In the genomic region with DNA sequence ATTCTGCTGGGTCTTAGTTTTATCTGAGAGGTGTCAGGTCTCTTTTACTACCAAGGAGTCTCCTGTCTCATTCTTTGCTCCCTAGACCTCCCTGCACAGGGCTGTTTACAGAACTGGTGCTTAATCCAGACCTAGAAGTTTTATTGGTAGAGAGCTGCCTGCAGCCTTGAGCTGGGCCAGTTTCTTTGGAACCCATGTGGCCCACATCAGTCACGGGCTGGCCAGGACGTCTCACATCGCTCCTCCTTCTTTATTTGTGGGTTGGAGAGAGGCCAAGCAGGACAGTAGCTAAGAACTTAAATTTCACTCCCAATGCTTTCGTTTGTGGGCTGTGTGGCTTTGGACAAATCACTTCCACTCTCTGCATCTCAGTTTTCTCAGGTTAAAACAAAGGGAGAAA, we compare ENCODE assay signal across 14 mouse cellular contexts. TPM values are rescaled to one million over a fixed set of nuclear protein-coding genes. Genes with fewer than 3 reads are reported as not detected.
A peak's percentile ranks its signal among the peaks of the same experiment; 100 is the strongest.
DNase-seq lines count a peak whose midpoint lies in the region; ATAC-seq and TF ChIP-seq lines count a peak whose summit lies in the region.
"Had no signal": no experiment of that assay in that cellular context is flagged by ENCODE, and none has a peak within 500 bp of the region (broad histone marks: within the 10 kb centered on the region; RNA-seq: fewer than 3 reads in every experiment).

No protein-coding gene starts in this region.

- WGBS in limb, embryonic 13.5 days, result 18% methylated on average over 4 of the region's 4 CpGs
- WGBS in intestine, embryonic 15.5 days, result 30% methylated on average over 4 of the region's 4 CpGs

- H3K9ac ChIP-seq in limb, embryonic 13.5 days, result no peak overlapping the region
- H3K9ac ChIP-seq in intestine, embryonic 15.5 days, result no peak overlapping the region
- H3K9ac ChIP-seq: forebrain, embryonic 15.5 days; midbrain, embryonic 12.5 days; neural tube, embryonic 13.5 days had no signal

- H3K4me3 ChIP-seq in layer of hippocampus, adult 2 months, result no peak overlapping the region
- H3K4me3 ChIP-seq in limb, embryonic 13.5 days, result no peak overlapping the region
- no peak overlapping the region for H3K4me3 ChIP-seq in intestine, embryonic 15.5 days (replicated peaks)
- H3K4me3 ChIP-seq: forebrain, embryonic 15.5 days; midbrain, embryonic 12.5 days; neural tube, embryonic 13.5 days had no signal

- no peaks in the 10 kb centered on the region for H3K9me3 ChIP-seq in limb, embryonic 13.5 days
- no peaks in the 10 kb centered on the region for H3K9me3 ChIP-seq in intestine, embryonic 15.5 days
- H3K9me3 ChIP-seq: forebrain, embryonic 15.5 days; midbrain, embryonic 12.5 days; neural tube, embryonic 13.5 days had no signal

- H3K4me1 ChIP-seq in limb, embryonic 13.5 days, result peaks cover 32% of the 10 kb centered on the region
- peaks cover 21% of the 10 kb centered on the region for H3K4me1 ChIP-seq in intestine, embryonic 15.5 days (replicated peaks)
- H3K4me1 ChIP-seq: forebrain, embryonic 15.5 days had no signal

- no peak overlapping the region for H3K4me2 ChIP-seq in limb, embryonic 13.5 days (replicated peaks)
- no peak overlapping the region for H3K4me2 ChIP-seq in intestine, embryonic 15.5 days (replicated peaks)
- H3K4me2 ChIP-seq: forebrain, embryonic 15.5 days; liver, embryonic 11.5 days; midbrain, embryonic 12.5 days; neural tube, embryonic 13.5 days had no signal

- intact Hi-C loops in left cerebral cortex, postnatal 25 days (cut with DNase I), result no loop called here

- H3K27ac ChIP-seq in layer of hippocampus, adult 2 months, result peak overlapping the region; percentile 46; the same call in 1 of the 2 replicates
- H3K27ac ChIP-seq in limb, embryonic 13.5 days, result peak overlapping the region; percentile 39; the same call in 1 of the 2 replicates
- no peak overlapping the region for H3K27ac ChIP-seq in intestine, embryonic 15.5 days
- H3K27ac ChIP-seq: forebrain, embryonic 15.5 days; midbrain, embryonic 12.5 days; neural tube, embryonic 13.5 days had no signal

- peak; percentile 72 to 90 for DNase-seq in adrenal gland, adult (ENCODE audit: inconsistent age in 2 of 2, low spot score in 1 of 2)
- DNase-seq in adrenal gland, adult 18-20 months (ENCODE audit: low spot score in 2 of 2), result no peak
- no peak for DNase-seq in layer of hippocampus, adult 2 months (ENCODE audit: low spot score in 2 of 2)
- DNase-seq in layer of hippocampus, postnatal 36 days, result no peak
- DNase-seq in adrenal gland, adult 8-10 months, result peak; percentile 68
- no peak for DNase-seq in left cerebral cortex, postnatal 25 days (ENCODE audit: low spot score in 2 of 2)
- DNase-seq: heart, postnatal 4 days; right cerebral cortex, postnatal 14 days had no signal

- TF ChIP-seq CTCF in layer of hippocampus, adult 2 months (conservative IDR thresholded peaks at IDR 0.05), result no peak

- no peaks in the 10 kb centered on the region for H3K27me3 ChIP-seq in limb, embryonic 13.5 days
- no peaks in the 10 kb centered on the region for H3K27me3 ChIP-seq in intestine, embryonic 15.5 days (replicated peaks)
- H3K27me3 ChIP-seq: forebrain, embryonic 15.5 days; midbrain, embryonic 12.5 days; neural tube, embryonic 13.5 days had no signal

- H3K36me3 ChIP-seq in limb, embryonic 13.5 days, result no peaks in the 10 kb centered on the region
- H3K36me3 ChIP-seq in intestine, embryonic 15.5 days, result no peaks in the 10 kb centered on the region
- H3K36me3 ChIP-seq: forebrain, embryonic 15.5 days; midbrain, embryonic 12.5 days; neural tube, embryonic 13.5 days had no signal

- no peak for ATAC-seq in limb, embryonic 13.5 days (ENCODE audit: low FRiP score, low read depth)
- no peak for ATAC-seq in intestine, embryonic 15.5 days
- ATAC-seq: forebrain, embryonic 15.5 days had no signal

RNA-seq across cellular contexts. Expression of a gene that starts 9.6 kb away (rescaled TPM):
- total RNA-seq in adrenal gland, adult 18-20 months (2021), result 10 to 100 TPM; 67.0 to 75.9 TPM
- 100 to 1,000 TPM; 340 to 347 TPM for total RNA-seq in layer of hippocampus, adult 2 months (2021)
- 100 to 1,000 TPM; 317 to 355 TPM for total RNA-seq in layer of hippocampus, postnatal 36 days (2021)
- 100 to 1,000 TPM in 2 of 4 experiments, 10 to 100 TPM in 2; 72.4 to 109 (median 91.3) TPM for total RNA-seq in adrenal gland, adult 8-10 months (2022)
- 3.3 and 3.7 TPM in 2 replicates for polyA plus RNA-seq in limb, embryonic 13.5 days (2015; fragmentation: Nextera tagmentation; extraction: Ambion mirVana)
- 1.9 and 2.4 TPM in 2 replicates for polyA plus RNA-seq in intestine, embryonic 15.5 days (2015; fragmentation: Nextera tagmentation; extraction: Ambion mirVana)
- 100 to 1,000 TPM; 349 to 370 TPM for total RNA-seq in left cerebral cortex, postnatal 25 days (2021)

Comparison
In these comparisons a context has a peak if more than half of its experiments do, and no peak if none do; other contexts are left out.
1. DNase-seq: peak in adrenal gland, adult (2 of 2) and adrenal gland, adult 8-10 months (single experiment); none in adrenal gland, adult 18-20 months (0 of 2), layer of hippocampus, adult 2 months (0 of 2), layer of hippocampus, postnatal 36 days (0 of 2) and left cerebral cortex, postnatal 25 days (0 of 2).